Mouse (Mus musculus): ENCODE measurements at regions not wholly inside any gene's neighbourhood (a gene's known extent, or its start where the extent isn't known, plus 50 kb on each side); places are given as distances from the start of the nearest gene placed in this dataset.

DNA sequence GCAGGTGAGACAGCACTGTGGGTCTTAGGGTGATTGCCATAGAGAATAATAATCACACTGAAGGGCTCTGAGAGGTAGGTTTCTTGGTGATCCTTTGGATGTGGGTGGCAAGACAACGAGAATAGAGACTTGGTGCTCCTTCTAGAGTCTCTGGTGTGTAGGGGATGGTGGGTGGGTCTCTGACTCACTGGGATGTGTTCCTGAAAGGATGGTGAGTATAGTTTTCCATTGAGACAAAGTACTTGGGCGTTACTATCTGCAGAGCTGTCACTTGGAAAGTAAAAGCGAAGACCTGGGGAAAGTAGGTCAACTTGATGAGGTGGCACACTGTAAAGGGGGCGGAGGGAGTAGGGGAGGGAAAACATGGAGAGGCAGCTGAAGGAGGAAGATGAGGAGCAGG lies 191.3 kb downstream of the Gm11011 start:
- DNase-seq (ENCODE audit: low spot score) = no peak
- no peak overlapping the region for H3K9ac ChIP-seq (ENCODE audit: low read length)
- H3K9me3 ChIP-seq (ENCODE audit: control insufficient read depth, low read length) = no peaks in the 10 kb centered on the region
- 91% methylated on average over 4 of the region's 4 CpGs for WGBS
- H3K4me2 ChIP-seq (ENCODE audit: low read length) = no peak overlapping the region
- no peak overlapping the region for H3K4me3 ChIP-seq (ENCODE audit: low read depth, low read length)
- H3K27me3 ChIP-seq (replicated peaks; ENCODE audit: control insufficient read depth, insufficient read depth, low read length) = no peaks in the 10 kb centered on the region
- H3K4me1 ChIP-seq (replicated peaks; ENCODE audit: control insufficient read depth, insufficient read depth, low read length) = no peaks in the 10 kb centered on the region
- ATAC-seq (replicated peaks; ENCODE audit: low FRiP score, low TSS enrichment, low read depth) = no peak
- H3K27ac ChIP-seq (ENCODE audit: low read depth) = no peak overlapping the region
- H3K36me3 ChIP-seq (ENCODE audit: control insufficient read depth, insufficient read depth, low read length) = no peaks in the 10 kb centered on the region

DNA sequence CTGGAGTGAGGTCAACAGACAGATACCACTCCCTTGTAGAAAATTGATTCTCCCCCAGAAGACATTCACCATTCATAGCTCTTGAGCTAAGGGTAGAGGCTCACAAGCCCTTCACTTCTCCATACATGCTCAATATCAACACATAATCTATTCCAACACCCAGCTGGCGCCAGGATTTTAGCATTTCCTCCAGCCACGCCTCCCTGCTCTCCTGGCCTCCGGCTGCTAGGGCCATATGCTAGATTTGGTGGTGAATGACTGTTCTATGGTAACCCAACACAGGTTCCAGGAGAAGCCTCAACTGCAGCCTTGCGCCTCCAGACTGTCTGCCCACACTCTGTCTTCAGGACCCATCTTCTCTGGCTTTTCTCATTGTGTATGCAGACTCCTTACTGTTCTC lies 197.9 kb downstream of the Gm11011 start:
- H3K4me1 ChIP-seq (replicated peaks; ENCODE audit: control insufficient read depth, insufficient read depth, low read length) = no peaks in the 10 kb centered on the region
- ATAC-seq (replicated peaks; ENCODE audit: low FRiP score, low TSS enrichment, low read depth) (no peak), DNase-seq (ENCODE audit: low spot score) (no peak)
- no peak overlapping the region for H3K4me3 ChIP-seq (ENCODE audit: low read depth, low read length)
- no peak overlapping the region for H3K9ac ChIP-seq (ENCODE audit: low read length)
- no peak overlapping the region for H3K27ac ChIP-seq (ENCODE audit: low read depth)
- H3K9me3 ChIP-seq (ENCODE audit: control insufficient read depth, low read length) = no peaks in the 10 kb centered on the region
- H3K27me3 ChIP-seq (replicated peaks; ENCODE audit: control insufficient read depth, insufficient read depth, low read length) = no peaks in the 10 kb centered on the region
- WGBS = 71% methylated on average over 4 of the region's 4 CpGs
- H3K4me2 ChIP-seq (ENCODE audit: low read length) = no peak overlapping the region
- no peaks in the 10 kb centered on the region for H3K36me3 ChIP-seq (ENCODE audit: control insufficient read depth, insufficient read depth, low read length)

DNA sequence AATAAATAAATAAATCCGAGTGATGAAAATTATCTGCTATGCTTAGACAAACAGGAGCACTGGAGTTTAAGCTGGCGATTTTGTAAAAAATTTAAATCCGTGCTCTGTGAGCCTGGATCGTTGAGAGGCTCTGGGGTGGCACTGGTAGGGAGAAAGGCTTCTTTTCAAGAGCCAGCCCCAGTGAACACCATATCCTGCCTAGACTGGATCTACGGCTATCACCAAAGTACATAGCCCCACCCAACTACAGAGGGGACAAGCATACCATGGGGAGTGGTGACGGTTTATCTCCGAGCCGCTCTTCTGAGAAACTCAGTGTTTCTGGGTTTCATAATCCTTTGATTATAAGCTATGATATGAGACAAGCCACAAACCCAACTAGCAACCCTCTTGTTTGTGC lies 199.0 kb downstream of the Gm11011 start:
- no peaks in the 10 kb centered on the region for H3K4me1 ChIP-seq (replicated peaks; ENCODE audit: control insufficient read depth, insufficient read depth, low read length)
- H3K27me3 ChIP-seq (replicated peaks; ENCODE audit: control insufficient read depth, insufficient read depth, low read length) = no peaks in the 10 kb centered on the region
- H3K4me2 ChIP-seq (ENCODE audit: low read length) = no peak overlapping the region
- DNase-seq (ENCODE audit: low spot score) (no peak), ATAC-seq (replicated peaks; ENCODE audit: low FRiP score, low TSS enrichment, low read depth) (peak; percentile 70; the same call in 1 of the 2 replicates)
- H3K4me3 ChIP-seq (ENCODE audit: low read depth, low read length) = no peak overlapping the region
- no peaks in the 10 kb centered on the region for H3K36me3 ChIP-seq (ENCODE audit: control insufficient read depth, insufficient read depth, low read length)
- WGBS = 69% methylated on average over 8 of the region's 8 CpGs
- H3K9me3 ChIP-seq (ENCODE audit: control insufficient read depth, low read length) = no peaks in the 10 kb centered on the region; the same call in 1 of the 2 replicates
- H3K9ac ChIP-seq (ENCODE audit: low read length) = no peak overlapping the region
- no peak overlapping the region for H3K27ac ChIP-seq (ENCODE audit: low read depth)

DNA sequence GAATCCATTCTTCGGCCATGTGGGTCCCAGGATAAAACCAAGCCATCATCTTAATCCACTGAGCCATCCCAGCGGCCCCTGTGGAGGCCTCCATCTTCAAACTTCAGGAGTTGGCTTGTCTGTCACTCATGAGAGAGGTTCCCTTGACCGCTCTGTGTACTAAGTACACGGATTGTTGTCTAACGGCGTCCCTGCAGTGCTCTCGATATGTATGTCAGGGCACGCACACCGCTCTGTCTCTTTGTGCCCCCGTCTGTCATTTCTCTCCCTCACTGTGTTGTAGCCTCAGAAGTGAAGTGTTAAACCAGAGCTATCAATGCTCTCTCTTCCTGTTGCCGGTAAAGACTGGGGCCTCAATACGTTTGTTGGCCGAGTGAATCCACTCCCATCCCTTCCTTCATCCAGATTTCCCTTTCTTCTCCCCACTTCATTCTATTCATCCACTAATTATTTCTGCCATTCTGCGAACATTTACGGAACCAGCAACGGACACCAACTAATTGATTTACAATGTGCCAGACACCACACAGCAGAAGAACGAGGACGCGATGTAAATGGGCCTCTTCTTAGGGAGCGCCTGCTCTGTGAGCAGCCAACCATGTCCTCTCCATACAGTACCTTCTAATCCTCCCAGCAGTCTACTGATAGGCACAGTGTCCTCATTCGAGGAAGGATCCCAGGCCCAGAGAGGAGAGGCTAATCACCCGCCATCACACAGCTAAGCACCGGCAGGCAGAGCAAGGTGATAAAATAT lies 199.6 kb downstream of the Gm11011 start:
- H3K4me1 ChIP-seq (replicated peaks; ENCODE audit: control insufficient read depth, insufficient read depth, low read length) = no peaks in the 10 kb centered on the region
- H3K4me2 ChIP-seq (ENCODE audit: low read length) = no peak overlapping the region
- WGBS = 71% methylated on average over 23 of the region's 23 CpGs
- H3K9me3 ChIP-seq (ENCODE audit: control insufficient read depth, low read length) = no peaks in the 10 kb centered on the region; the same call in 1 of the 2 replicates
- H3K9ac ChIP-seq (ENCODE audit: low read length) = no peak overlapping the region
- H3K36me3 ChIP-seq (ENCODE audit: control insufficient read depth, insufficient read depth, low read length) = no peaks in the 10 kb centered on the region
- DNase-seq (ENCODE audit: low spot score) (no peak), ATAC-seq (replicated peaks; ENCODE audit: low FRiP score, low TSS enrichment, low read depth) (no peak)
- H3K27ac ChIP-seq (ENCODE audit: low read depth) = no peak overlapping the region
- H3K27me3 ChIP-seq (replicated peaks; ENCODE audit: control insufficient read depth, insufficient read depth, low read length) = no peaks in the 10 kb centered on the region
- H3K4me3 ChIP-seq (ENCODE audit: low read depth, low read length) = no peak overlapping the region

DNA sequence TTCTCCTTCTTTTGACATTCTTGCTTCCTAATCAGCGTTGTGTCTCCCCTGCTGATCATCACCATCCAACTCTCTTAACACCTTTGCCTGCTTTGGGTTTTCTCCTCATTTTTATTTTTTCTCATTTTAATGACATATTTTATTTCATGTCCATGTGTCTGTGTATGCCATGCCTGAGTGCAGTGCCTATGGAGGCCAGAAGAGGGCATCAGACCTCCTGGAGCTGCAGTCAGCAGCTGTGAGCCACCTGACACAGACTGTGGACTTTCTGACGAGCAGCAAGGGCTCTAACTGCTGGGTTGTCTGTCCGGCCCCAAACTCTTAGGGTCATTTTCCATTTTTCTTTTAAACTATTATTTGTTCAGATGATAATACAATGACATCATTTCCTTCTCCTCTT lies 203.8 kb downstream of the Gm11011 start:
- ATAC-seq (replicated peaks; ENCODE audit: low FRiP score, low TSS enrichment, low read depth) = no peak
- H3K9ac ChIP-seq (ENCODE audit: low read length) = no peak overlapping the region
- no peak for DNase-seq (ENCODE audit: low spot score)
- no peaks in the 10 kb centered on the region for H3K36me3 ChIP-seq (ENCODE audit: control insufficient read depth, insufficient read depth, low read length)
- no peak overlapping the region for H3K27ac ChIP-seq (ENCODE audit: low read depth)
- WGBS = 68% methylated on average over 3 of the region's 3 CpGs
- no peak overlapping the region for H3K4me2 ChIP-seq (ENCODE audit: low read length)
- no peak overlapping the region for H3K4me3 ChIP-seq (ENCODE audit: low read depth, low read length)
- no peaks in the 10 kb centered on the region; the same call in 1 of the 2 replicates for H3K9me3 ChIP-seq (ENCODE audit: control insufficient read depth, low read length)
- no peaks in the 10 kb centered on the region for H3K27me3 ChIP-seq (replicated peaks; ENCODE audit: control insufficient read depth, insufficient read depth, low read length)
- no peaks in the 10 kb centered on the region for H3K4me1 ChIP-seq (replicated peaks; ENCODE audit: control insufficient read depth, insufficient read depth, low read length)

DNA sequence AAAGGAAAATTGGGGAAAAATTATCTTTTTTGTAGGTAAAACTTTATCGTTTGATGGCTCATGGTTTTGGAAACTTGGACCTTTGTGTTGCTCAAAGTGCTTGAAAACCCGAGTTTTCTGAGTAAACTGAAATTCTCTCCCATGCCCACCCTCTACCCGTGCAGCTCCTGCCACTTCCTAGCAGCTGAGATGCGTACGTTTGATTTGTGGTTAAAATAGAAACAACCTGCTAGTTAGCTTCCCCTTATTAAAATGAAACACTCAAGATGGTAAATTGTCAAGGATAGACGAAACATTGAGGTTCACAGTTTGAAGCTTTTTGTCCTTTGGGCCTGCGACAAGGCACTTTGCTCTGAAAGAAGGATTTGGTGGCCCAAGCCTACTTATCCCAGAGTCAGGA lies 214.5 kb downstream of the Gm11011 start:
- Histone ChIP-seq H3K4me3 (ENCODE audit: low read depth, low read length) (no peak overlapping the region), H3K9me3 (ENCODE audit: control insufficient read depth, low read length) (no peaks in the 10 kb centered on the region), H3K36me3 (ENCODE audit: control insufficient read depth, insufficient read depth, low read length) (no peaks in the 10 kb centered on the region), H3K27me3 (replicated peaks; ENCODE audit: control insufficient read depth, insufficient read depth, low read length) (no peaks in the 10 kb centered on the region), H3K4me1 (replicated peaks; ENCODE audit: control insufficient read depth, insufficient read depth, low read length) (no peaks in the 10 kb centered on the region), H3K27ac (ENCODE audit: low read depth) (no peak overlapping the region), H3K4me2 (ENCODE audit: low read length) (no peak overlapping the region), H3K9ac (ENCODE audit: low read length) (no peak overlapping the region)
- 84% methylated on average over 7 of the region's 7 CpGs for WGBS
- ATAC-seq (replicated peaks; ENCODE audit: low FRiP score, low TSS enrichment, low read depth) = no peak
- DNase-seq (ENCODE audit: low spot score) = no peak

DNA sequence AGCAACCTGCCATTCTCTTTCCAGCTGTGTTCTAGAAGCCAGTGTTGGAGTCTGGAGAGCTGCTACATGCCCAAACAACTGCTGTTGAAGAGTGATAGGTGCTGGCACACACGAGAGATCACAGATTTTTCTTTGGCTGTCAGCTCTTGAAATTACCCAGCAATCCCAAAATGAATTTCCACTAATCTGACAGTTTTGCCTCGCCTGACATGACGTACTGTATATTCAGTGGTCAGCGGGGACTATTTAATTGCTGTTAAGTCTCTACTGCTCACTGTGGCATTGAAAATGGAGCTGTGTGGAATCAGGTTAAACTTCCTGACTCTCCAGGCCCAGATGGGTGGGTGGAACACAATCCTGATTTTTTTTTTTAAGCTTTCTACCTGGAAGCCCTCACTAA lies 222.5 kb downstream of the Gm11011 start:
- no peak for ATAC-seq (replicated peaks; ENCODE audit: low FRiP score, low TSS enrichment, low read depth)
- no peak overlapping the region for H3K9ac ChIP-seq (ENCODE audit: low read length)
- 45% methylated on average over 4 of the region's 4 CpGs for WGBS
- DNase-seq (ENCODE audit: low spot score) = no peak
- H3K9me3 ChIP-seq (ENCODE audit: control insufficient read depth, low read length) = no peaks in the 10 kb centered on the region
- H3K4me1 ChIP-seq (replicated peaks; ENCODE audit: control insufficient read depth, insufficient read depth, low read length) = no peaks in the 10 kb centered on the region
- H3K27ac ChIP-seq (ENCODE audit: low read depth) = no peak overlapping the region
- no peak overlapping the region for H3K4me2 ChIP-seq (ENCODE audit: low read length)
- H3K27me3 ChIP-seq (replicated peaks; ENCODE audit: control insufficient read depth, insufficient read depth, low read length) = no peaks in the 10 kb centered on the region
- H3K4me3 ChIP-seq (ENCODE audit: low read depth, low read length) = no peak overlapping the region
- no peaks in the 10 kb centered on the region for H3K36me3 ChIP-seq (ENCODE audit: control insufficient read depth, insufficient read depth, low read length)

DNA sequence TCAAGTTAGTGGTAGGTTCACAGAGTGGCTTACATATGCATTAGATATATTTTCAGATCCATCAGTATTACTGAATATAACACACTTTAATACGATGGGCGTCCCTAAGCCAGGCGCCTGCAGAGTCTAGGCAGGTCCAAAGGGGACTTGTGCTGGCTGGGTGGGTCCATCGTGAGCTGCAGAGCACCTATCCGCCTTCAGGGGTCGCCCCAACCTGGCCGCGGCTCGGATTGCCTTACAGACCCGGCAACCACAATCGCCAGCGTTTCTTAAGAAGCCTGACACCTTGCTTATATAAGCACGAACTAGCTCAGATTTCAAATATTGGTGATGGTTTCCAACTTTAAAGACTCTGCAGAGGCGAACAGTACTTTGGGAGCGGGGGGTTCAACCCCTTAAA lies 227.3 kb downstream of the Gm11011 start:
- peak overlapping the region; percentile 17; the same call in 1 of the 2 replicates for H3K4me3 ChIP-seq (ENCODE audit: low read depth, low read length)
- WGBS = 8% methylated on average over 15 of the region's 15 CpGs
- peak overlapping the region; percentile 47 for H3K4me2 ChIP-seq (ENCODE audit: low read length)
- DNase-seq (ENCODE audit: low spot score) (peak; percentile 80), ATAC-seq (replicated peaks; ENCODE audit: low FRiP score, low TSS enrichment, low read depth) (no peak)
- H3K36me3 ChIP-seq (ENCODE audit: control insufficient read depth, insufficient read depth, low read length) = no peaks in the 10 kb centered on the region
- no peaks in the 10 kb centered on the region for H3K4me1 ChIP-seq (replicated peaks; ENCODE audit: control insufficient read depth, insufficient read depth, low read length)
- H3K9ac ChIP-seq (ENCODE audit: low read length) = 0 out of 2 replicates have a peak overlapping the region, but pooled peaks have one; percentile 20
- no peaks in the 10 kb centered on the region for H3K27me3 ChIP-seq (replicated peaks; ENCODE audit: control insufficient read depth, insufficient read depth, low read length)
- H3K9me3 ChIP-seq (ENCODE audit: control insufficient read depth, low read length) = no peaks in the 10 kb centered on the region
- no peak overlapping the region for H3K27ac ChIP-seq (ENCODE audit: low read depth)

DNA sequence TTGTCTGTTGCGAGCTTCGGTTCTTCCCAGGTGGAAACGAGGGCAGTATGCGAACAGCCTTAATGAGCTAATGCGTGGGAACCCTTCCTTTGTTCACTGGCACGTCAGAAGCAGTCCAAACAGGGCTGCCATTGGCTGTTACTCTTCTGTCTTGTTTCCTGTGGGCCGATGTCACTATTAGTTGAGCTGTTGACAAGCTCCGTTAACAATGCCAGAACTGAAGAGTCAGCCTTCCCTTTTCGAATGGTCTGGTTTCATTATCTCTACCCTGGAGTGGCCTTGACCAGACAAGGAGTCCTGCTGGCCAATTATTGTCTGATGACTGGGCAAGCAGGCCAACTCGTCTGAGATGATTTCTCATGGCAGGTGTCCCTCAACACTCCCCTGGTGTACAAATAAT lies 230.1 kb downstream of the Gm11011 start:
- no peak overlapping the region for H3K4me2 ChIP-seq (ENCODE audit: low read length)
- no peak overlapping the region for H3K27ac ChIP-seq (ENCODE audit: low read depth)
- H3K4me1 ChIP-seq (replicated peaks; ENCODE audit: control insufficient read depth, insufficient read depth, low read length) = no peaks in the 10 kb centered on the region
- H3K36me3 ChIP-seq (ENCODE audit: control insufficient read depth, insufficient read depth, low read length) = no peaks in the 10 kb centered on the region
- DNase-seq (ENCODE audit: low spot score) (no peak), ATAC-seq (replicated peaks; ENCODE audit: low FRiP score, low TSS enrichment, low read depth) (no peak)
- H3K4me3 ChIP-seq (ENCODE audit: low read depth, low read length) = no peak overlapping the region
- H3K9ac ChIP-seq (ENCODE audit: low read length) = no peak overlapping the region
- WGBS = 88% methylated on average over 10 of the region's 10 CpGs
- no peaks in the 10 kb centered on the region for H3K27me3 ChIP-seq (replicated peaks; ENCODE audit: control insufficient read depth, insufficient read depth, low read length)
- H3K9me3 ChIP-seq (ENCODE audit: control insufficient read depth, low read length) = no peaks in the 10 kb centered on the region

Measured in intestine, embryonic 14.5 days (tissue).